Mouse (Mus musculus): ENCODE data around the gene Dph1. TPM values are rescaled to one million over a fixed set of nuclear protein-coding genes. Genes with fewer than 3 reads are reported as not detected.

Gene Dph1
- 10 to 100 TPM; 26.9 to 27.2 TPM for total RNA-seq (2021)

GRCm38 (mm10) chr11:75190905-75191441 lies at the start of gene Dph1:
TSS of gene Dph1 (minus strand) at chr11:75191241.
- DNase-seq (ENCODE audit: low spot score in 2 of 2): no peak
- intact Hi-C loops (cut with DNase I): loop anchor here (5.0 kb wide), 2 partner anchors 201 to 271 kb away; partner anchors contain the start of gene Tlcd2

GRCm38 (mm10) chr11:75240158-75240934 lies 49.3 kb upstream of the Dph1 start:
- intact Hi-C loops (cut with DNase I): no loop called here
- no peak for DNase-seq (ENCODE audit: low spot score in 2 of 2)

GRCm38 (mm10) chr11:75234745-75235144 lies 43.7 kb upstream of the Dph1 start:
- intact Hi-C loops (cut with DNase I): no loop called here
- DNase-seq (ENCODE audit: low spot score in 2 of 2): peak; percentile 55 to 56

GRCm38 (mm10) chr11:75232434-75232833 lies 41.4 kb upstream of the Dph1 start:
- DNase-seq (ENCODE audit: low spot score in 2 of 2): no peak
- intact Hi-C loops (cut with DNase I): no loop called here

- intact Hi-C loops (cut with DNase I): no loop called here
- peak; percentile 35 to 55 for DNase-seq (ENCODE audit: low spot score in 2 of 2)
Observed at GRCm38 (mm10) chr11:75231756-75232155, 40.7 kb upstream of the Dph1 start.

GRCm38 (mm10) chr11:75230272-75230760 lies 39.3 kb upstream of the Dph1 start:
- intact Hi-C loops (cut with DNase I): no loop called here
- DNase-seq (ENCODE audit: low spot score in 2 of 2): no peak

GRCm38 (mm10) chr11:75229289-75229688 lies 38.2 kb upstream of the Dph1 start:
- intact Hi-C loops (cut with DNase I): no loop called here
- no peak for DNase-seq (ENCODE audit: low spot score in 2 of 2)

GRCm38 (mm10) chr11:75227632-75228031 lies 36.6 kb upstream of the Dph1 start:
- intact Hi-C loops (cut with DNase I): no loop called here
- no peak for DNase-seq (ENCODE audit: low spot score in 2 of 2)

GRCm38 (mm10) chr11:75224835-75225234 lies 33.8 kb upstream of the Dph1 start:
- intact Hi-C loops (cut with DNase I): no loop called here
- no peak for DNase-seq (ENCODE audit: low spot score in 2 of 2)

GRCm38 (mm10) chr11:75224062-75224461 lies 33.0 kb upstream of the Dph1 start:
- no peak for DNase-seq (ENCODE audit: low spot score in 2 of 2)
- intact Hi-C loops (cut with DNase I): no loop called here

- DNase-seq (ENCODE audit: low spot score in 2 of 2): no peak
- intact Hi-C loops (cut with DNase I): no loop called here
Observed at GRCm38 (mm10) chr11:75220517-75221145, 29.6 kb upstream of the Dph1 start.

- intact Hi-C loops (cut with DNase I): no loop called here
- DNase-seq (ENCODE audit: low spot score in 2 of 2): peak; percentile 64 to 66
Observed at GRCm38 (mm10) chr11:75220115-75220514, 29.1 kb upstream of the Dph1 start.

- intact Hi-C loops (cut with DNase I): no loop called here
- no peak for DNase-seq (ENCODE audit: low spot score in 2 of 2)
Observed at GRCm38 (mm10) chr11:75214081-75214950, 23.3 kb upstream of the Dph1 start.

GRCm38 (mm10) chr11:75213372-75214080 lies 22.5 kb upstream of the Dph1 start:
- DNase-seq (ENCODE audit: low spot score in 2 of 2): no peak
- intact Hi-C loops (cut with DNase I): no loop called here

- no peak for DNase-seq (ENCODE audit: low spot score in 2 of 2)
- intact Hi-C loops (cut with DNase I): no loop called here
Observed at GRCm38 (mm10) chr11:75212876-75213275, 21.8 kb upstream of the Dph1 start.

- intact Hi-C loops (cut with DNase I): no loop called here
- DNase-seq (ENCODE audit: low spot score in 2 of 2): peak; percentile 54 to 72
Observed at GRCm38 (mm10) chr11:75212031-75212667, 21.1 kb upstream of the Dph1 start.

GRCm38 (mm10) chr11:75210755-75211154 lies 19.7 kb upstream of the Dph1 start:
- intact Hi-C loops (cut with DNase I): no loop called here
- no peak for DNase-seq (ENCODE audit: low spot score in 2 of 2)

GRCm38 (mm10) chr11:75210093-75210492 lies 19.1 kb upstream of the Dph1 start:
- DNase-seq (ENCODE audit: low spot score in 2 of 2): no peak
- intact Hi-C loops (cut with DNase I): no loop called here

- DNase-seq (ENCODE audit: low spot score in 2 of 2): no peak
- intact Hi-C loops (cut with DNase I): no loop called here
Observed at GRCm38 (mm10) chr11:75209363-75209762, 18.3 kb upstream of the Dph1 start.

All from left cerebral cortex, postnatal 25 days (tissue).